Mouse (Mus musculus): ENCODE measurements around the gene Gdf1.

DNA sequence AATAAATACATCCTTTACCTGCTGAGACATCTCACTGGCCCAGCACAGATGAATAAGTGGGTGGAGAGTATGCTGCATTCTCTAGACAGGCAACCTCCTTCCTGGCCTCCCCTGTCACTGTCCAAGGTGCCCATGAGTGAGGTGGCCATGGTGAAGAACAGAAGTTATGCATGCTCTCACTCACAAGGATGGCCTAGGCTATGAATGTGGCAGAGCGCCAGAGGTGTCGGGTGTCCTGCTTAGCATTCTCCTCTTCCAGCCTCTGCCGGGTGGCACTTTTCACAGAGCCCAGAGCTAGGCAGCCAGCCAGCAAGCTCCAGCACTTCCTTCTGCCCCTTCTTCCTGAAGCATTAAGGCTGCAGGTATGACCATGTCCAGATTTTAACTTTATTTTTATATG is 29.8 kb downstream of the Gdf1 start:
- no peak for TF ChIP-seq CTCF (IDR thresholded peaks at IDR 0.05; ENCODE audit: low read depth)
- no peak for TF ChIP-seq EP300 (optimal IDR thresholded peaks at IDR 0.05)
